Mouse (Mus musculus) embryo, embryonic 11.5 days (tissue): Measurements from ENCODE around the gene Fsip1.

ENCODE experiments used
- DNase-seq: peaks from one replicate; pipeline ENCODE4 v3.0.0-alpha.2; 2012; ENCODE audit warnings: low read depth, low spot score

Gene Fsip1

DNA sequence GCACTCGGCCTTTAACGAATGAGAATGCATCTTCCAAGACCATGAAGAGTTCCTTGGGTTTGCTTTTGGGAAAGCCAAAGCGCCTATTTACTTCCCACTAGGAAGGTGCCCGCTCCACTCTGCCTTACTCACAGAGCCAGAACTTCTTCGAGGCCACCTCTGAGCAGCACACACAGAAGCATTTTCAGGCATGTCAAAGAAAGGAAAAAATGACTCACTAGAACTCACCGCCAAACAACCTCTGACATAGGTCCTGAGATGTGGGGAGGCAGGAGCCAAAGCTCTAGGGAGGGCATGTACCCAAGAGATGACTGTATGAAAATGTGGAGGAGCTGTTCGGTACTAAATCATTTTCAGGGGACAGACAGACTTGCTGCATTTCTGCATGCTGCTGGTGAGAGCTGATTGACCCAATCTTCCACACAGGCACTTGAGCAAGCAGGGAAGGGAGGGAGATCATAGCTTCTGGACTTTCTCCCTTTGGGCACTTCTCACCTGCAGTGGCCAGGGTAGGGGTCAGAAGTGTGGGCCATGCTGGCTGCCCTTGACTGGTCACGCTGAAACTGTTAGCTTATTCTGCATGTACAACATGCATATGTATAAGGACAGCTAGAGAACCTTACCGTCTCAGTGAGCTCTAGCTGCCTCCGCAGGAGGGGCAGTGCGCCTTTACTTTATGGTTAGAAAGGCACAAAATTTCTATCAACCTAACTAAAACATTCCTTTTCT lies 131.4 kb downstream of the Fsip1 start:
- DNase-seq = no peak

DNA sequence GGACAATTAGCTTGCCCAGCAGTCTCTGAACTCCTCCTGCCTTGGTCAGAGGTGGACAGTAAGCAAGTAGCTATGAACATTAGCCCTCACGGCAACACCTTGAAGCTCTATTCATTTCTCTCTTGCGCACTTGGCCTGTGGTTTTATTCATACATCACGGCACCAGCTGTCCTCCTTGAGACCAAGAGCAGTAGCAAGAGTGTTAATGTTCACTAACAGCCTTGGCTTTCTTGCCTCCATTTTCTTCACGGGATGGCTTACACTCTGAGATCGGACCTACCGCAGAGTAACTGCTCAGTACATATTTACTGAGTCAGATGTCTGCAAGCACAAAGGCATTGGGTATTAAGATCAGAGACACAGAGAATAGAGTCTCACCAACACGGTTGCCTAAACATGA lies 132.3 kb downstream of the Fsip1 start:
- no peak for DNase-seq

GRCm38 (mm10) chr2:118123743-118124142 lies 133.0 kb downstream of the Fsip1 start:
- DNase-seq = no peak

DNA sequence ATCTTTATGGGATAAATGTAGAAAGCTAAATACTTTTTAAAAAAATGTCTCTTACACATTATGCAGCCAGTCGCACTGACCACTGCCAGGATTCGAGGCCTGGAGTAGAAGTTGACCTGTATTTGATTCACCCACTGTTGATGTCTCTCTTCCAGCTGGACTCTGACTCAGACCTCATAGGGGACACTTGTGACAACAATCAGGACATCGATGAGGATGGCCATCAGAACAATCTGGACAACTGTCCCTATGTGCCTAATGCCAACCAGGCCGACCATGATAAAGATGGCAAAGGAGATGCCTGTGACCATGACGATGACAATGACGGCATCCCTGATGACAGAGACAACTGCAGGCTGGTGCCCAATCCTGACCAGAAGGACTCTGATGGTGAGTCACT lies 134.5 kb downstream of the Fsip1 start:
- no peak for DNase-seq

DNA sequence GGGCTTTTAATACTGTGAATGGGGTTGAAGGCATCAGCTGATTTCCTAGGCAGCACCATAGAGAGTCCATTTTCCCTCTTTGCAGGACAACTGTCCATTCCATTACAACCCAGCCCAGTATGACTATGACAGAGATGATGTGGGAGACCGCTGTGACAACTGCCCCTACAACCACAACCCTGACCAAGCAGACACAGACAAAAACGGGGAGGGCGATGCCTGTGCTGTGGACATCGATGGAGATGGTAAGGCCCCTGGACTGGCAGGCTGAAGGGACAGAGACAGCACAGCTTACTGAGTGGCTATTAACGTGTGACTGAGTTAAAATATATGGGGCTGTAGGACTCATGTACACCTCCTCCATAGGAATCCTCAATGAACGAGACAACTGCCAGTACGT lies 136.0 kb downstream of the Fsip1 start:
- DNase-seq = no peak

- DNase-seq = no peak
Measured at GRCm38 (mm10) chr2:118120095-118120494, 136.7 kb downstream of the Fsip1 start.

GRCm38 (mm10) chr2:118119684-118120083 lies 137.1 kb downstream of the Fsip1 start:
- no peak for DNase-seq

DNA sequence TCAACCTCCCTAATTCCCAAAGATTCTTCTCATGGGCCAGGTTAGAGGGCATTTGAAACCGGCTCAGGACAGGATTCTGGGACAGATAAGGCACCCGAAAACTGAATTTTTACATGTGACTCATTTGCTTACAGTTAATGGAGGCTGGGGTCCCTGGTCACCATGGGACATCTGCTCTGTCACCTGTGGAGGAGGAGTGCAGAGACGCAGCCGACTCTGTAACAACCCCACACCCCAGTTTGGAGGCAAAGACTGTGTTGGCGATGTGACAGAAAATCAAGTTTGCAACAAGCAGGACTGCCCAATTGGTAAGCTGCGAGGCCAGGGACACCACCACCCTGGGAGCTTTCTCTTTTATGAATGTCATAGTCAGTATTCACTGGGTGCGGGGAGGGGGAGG lies 138.3 kb downstream of the Fsip1 start:
- DNase-seq = no peak

GRCm38 (mm10) chr2:118118045-118118444 lies 138.7 kb downstream of the Fsip1 start:
- no peak for DNase-seq

GRCm38 (mm10) chr2:118117401-118117800 lies 139.4 kb downstream of the Fsip1 start:
- no peak for DNase-seq

DNA sequence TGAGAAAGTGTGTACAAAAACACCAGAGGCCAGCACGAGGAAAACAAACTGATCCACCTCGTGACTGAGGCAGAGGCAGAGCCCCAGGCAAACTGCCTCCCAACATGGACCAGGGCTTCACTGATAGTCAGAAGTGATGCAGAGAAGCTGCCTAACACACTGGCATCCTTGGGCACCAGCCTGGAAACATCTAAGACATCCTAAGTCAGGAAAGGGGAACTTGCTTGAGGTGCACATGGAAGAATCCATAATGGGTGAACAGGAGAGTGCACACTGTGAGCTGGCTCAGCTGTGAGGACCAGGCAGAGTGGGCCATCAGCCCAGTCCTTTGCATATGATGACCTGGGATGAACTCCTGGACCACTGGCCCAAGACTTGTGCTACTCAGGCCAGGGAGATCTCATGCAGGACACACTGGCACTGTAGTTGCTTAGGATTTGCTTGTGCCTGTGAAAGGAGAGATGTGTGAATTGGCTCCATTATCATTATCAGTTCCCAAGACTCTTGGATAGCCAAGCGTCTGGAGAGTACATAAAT lies 139.9 kb downstream of the Fsip1 start:
- no peak for DNase-seq

- no peak for DNase-seq
Measured at GRCm38 (mm10) chr2:118116180-118116579, 140.6 kb downstream of the Fsip1 start.

- no peak for DNase-seq
Measured at GRCm38 (mm10) chr2:118115647-118116046, 141.1 kb downstream of the Fsip1 start.

DNA sequence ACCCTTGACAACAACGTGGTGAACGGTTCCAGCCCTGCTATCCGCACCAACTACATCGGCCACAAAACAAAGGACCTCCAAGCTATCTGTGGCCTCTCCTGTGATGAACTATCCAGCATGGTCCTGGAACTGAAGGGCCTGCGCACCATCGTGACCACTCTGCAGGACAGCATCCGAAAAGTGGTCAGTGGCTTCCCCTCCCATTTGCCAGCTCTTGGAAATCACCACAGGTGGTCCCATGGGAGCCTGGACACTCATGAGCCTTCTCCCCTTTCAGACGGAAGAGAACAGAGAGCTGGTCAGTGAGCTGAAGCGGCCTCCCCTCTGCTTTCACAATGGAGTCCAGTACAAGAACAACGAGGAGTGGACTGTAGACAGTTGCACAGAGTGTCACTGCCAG lies 142.1 kb downstream of the Fsip1 start:
- no peak for DNase-seq

- no peak for DNase-seq
Measured at GRCm38 (mm10) chr2:118113808-118114524, 142.8 kb downstream of the Fsip1 start.

DNA sequence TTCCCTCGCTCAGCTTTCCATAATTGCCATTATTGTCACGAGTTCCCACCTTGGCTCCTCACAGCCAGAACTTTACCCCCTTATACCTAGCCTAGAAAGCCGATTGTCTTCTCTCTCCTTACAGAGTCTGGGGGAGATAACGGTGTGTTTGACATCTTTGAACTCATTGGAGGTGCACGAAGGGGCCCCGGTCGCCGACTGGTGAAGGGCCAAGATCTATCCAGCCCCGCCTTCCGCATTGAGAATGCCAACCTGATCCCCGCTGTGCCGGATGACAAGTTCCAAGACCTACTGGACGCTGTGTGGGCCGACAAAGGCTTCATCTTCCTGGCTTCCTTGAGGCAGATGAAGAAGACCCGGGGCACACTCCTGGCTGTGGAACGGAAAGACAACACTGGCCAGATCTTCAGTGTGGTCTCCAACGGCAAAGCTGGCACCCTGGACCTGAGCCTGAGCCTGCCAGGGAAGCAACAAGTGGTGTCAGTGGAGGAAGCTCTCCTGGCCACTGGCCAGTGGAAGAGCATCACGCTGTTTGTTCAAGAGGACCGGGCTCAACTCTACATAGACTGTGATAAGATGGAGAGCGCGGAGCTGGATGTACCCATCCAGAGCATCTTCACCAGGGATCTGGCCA lies 143.8 kb downstream of the Fsip1 start:
- DNase-seq = no peak

- no peak for DNase-seq
Measured at GRCm38 (mm10) chr2:118112438-118112837, 144.3 kb downstream of the Fsip1 start.

DNA sequence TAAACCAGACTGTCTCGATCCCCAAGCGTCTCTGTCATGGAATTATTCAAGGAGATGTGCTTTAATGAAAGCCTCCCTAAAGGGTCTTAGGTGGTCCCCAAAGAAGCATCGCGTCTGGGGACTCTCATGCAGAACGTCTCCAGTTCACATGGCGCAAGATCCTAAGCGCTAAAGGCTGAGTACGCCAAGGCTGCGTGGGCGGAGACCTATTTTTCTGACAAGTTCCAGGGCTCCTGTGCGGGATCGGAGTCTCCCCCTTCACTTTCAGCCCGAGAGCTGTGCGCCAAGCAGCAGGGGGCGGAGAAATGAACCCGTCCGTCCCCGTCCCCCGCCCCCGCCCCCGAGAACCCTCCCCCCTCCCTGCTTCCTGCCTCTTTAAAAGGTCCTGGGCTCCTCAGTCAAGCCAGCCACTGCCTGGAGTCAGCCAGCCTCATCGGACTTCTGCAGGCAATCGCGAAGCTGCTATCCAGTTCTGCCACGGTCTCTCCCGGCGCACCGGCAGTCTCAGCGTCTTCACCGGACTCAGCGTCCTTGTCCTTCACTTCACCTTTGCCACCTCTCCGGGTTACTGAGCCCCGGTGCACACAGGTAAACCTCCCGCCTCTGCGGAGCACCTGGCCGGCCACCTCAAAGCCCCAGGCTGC lies 145.2 kb downstream of the Fsip1 start, which contains the start of gene Thbs1:
Thbs1 (plus strand) TSS at position 389 of the 644 bp plus-strand sequence.
- DNase-seq = peak; percentile 66

DNA sequence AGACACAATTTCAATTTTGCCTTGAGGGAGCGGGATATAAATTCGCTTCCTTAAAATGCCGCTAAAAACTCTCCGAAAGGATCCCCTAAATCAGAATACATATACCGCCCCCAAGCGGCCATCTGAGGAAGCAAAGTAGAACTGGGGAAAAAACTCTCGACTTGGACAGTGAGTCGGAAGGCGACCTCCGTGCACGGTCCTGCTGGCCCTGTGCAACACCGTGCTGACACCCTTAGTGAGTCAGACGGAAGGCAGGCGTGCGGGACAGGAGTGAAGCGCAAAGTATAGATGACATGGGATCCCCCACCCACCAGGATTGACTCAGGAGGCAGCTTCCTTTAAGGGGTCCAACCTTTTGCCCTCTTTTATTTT lies 145.7 kb downstream of the Fsip1 start:
- DNase-seq = peak; percentile 86

DNA sequence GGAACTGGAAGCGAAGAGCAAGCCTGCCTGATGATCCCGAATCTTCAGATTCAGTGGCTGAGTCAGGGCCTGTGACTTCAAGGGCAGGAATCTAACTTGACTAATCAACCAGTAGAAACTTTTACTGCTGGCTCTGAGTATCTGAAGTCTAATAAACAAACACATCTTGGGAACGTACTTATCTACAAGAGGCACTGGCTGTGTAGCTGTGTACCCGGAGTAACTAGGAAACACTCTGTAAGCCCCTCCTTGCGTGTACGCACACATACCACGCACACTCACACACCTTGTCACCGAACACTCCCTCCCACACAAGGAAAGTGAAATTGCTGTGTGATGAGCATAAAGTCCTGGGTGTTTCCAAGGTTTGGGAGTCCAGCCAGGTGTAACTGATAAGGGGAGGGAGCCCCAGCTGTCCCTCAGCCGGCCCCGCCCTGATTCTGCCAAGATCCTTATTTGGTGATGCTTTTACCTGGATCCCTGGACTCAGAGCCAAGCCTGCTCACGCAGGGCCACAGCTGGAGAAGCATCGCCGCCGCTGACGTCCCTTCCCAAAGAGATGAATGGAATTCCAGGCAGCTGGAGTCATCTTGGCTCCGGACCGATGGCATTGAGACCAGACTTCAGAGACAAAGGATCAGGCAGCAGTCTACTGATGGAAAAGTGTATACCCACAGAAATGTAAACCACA lies 146.4 kb downstream of the Fsip1 start:
- DNase-seq = peak; percentile 35

GRCm38 (mm10) chr2:118102169-118102568 lies 154.6 kb downstream of the Fsip1 start:
- DNase-seq = no peak
